Mouse (Mus musculus) bone marrow macrophage, adult 2 months (primary cell): ENCODE measurements around the gene Adamts12.

Experiments used
- CTCF ChIP-seq: IDR thresholded peaks from 2 replicates; pipeline ENCODE4 v1.5.1; 2012; ENCODE audit warnings: low read depth, mild to moderate bottlenecking, low read length, moderate library complexity
- POLR2A ChIP-seq: IDR thresholded peaks from 2 replicates; pipeline ENCODE4 v1.6.1; 2012; ENCODE audit warnings: mild to moderate bottlenecking, low read depth, low read length, borderline replicate concordance

GRCm38 (mm10) chr15:11240406-11240805 lies 175.8 kb downstream of the Adamts12 start:
- no peak for TF ChIP-seq CTCF
- no peak for TF ChIP-seq POLR2A
